Mouse (Mus musculus) liver, postnatal 0 days (tissue): Measurements from ENCODE around the gene BC024978. TPM values are rescaled to one million over a fixed set of nuclear protein-coding genes. Genes with fewer than 3 reads are reported as not detected.

Experiments
- ATAC-seq: fragments of 200-750 bp; cut with Nextera tagmentation; 2 replicates; pipeline ENCODE4 v1.8.0; 2017; ENCODE audit warnings: mild to moderate bottlenecking, moderate library complexity
- DNase-seq: peaks from one replicate; pipeline ENCODE4 v3.0.0-alpha.2; 2016
- H3K27ac ChIP-seq: fragments of 300-500 bp; sonication (generic); 2 replicates; pipeline ENCODE4 v1.5.1; 2014; ENCODE audit warnings: antibody characterized with exemption, moderate library complexity, mild to moderate bottlenecking, low read depth
- H3K27me3 ChIP-seq: fragments of 300-500 bp; sonication (generic); 2 replicates; pipeline ENCODE4 v1.6.1; 2014; ENCODE audit warnings: low read length, control low read depth, mixed read lengths; ENCODE audit not compliant: insufficient read depth
- H3K36me3 ChIP-seq: fragments of 300-500 bp; sonication (generic); replicated peaks from 2 replicates; pipeline ENCODE4 v1.6.1; 2014; ENCODE audit warnings: mild to moderate bottlenecking, control low read depth, low read length, moderate library complexity, mixed read lengths; ENCODE audit not compliant: insufficient read depth
- H3K4me1 ChIP-seq: fragments of 300-500 bp; sonication (generic); 2 replicates; pipeline ENCODE4 v1.6.1; 2014; ENCODE audit warnings: antibody characterized with exemption, mild to moderate bottlenecking, control low read depth; ENCODE audit not compliant: insufficient read depth
- H3K4me2 ChIP-seq: fragments of 300-500 bp; sonication (generic); 2 replicates; pipeline ENCODE4 v1.6.1; 2014; ENCODE audit warnings: low read depth, mild to moderate bottlenecking, low read length, moderate library complexity, mixed read lengths
- H3K4me3 ChIP-seq: fragments of 300-500 bp; sonication (generic); 2 replicates; pipeline ENCODE4 v1.5.1; 2014; ENCODE audit warnings: low read depth, low read length
- H3K9ac ChIP-seq: fragments of 300-500 bp; sonication (generic); replicated peaks from 2 replicates; pipeline ENCODE4 v1.6.1; 2014; ENCODE audit warnings: mild to moderate bottlenecking, moderate library complexity
- H3K9me3 ChIP-seq: fragments of 300-500 bp; sonication (generic); 2 replicates; pipeline ENCODE4 v1.6.1; 2016; ENCODE audit warnings: mild to moderate bottlenecking, control low read depth, low read length, mixed read lengths
- CTCF ChIP-seq: sonication (generic); IDR thresholded peaks from 2 replicates; pipeline ENCODE4 v1.5.1; 2016; ENCODE audit warnings: antibody characterized with exemption, low read depth
- EP300 ChIP-seq: IDR thresholded peaks from 2 replicates; pipeline ENCODE4 v1.6.1; 2016; ENCODE audit warnings: antibody characterized with exemption, low read depth, mild to moderate bottlenecking
- WGBS: fragments of 180-500 bp; shearing (Covaris S2); extraction: QIAGEN DNeasy Blood & Tissue Kit; methylation state at CpG from one replicate; pipeline ENCODE4 v1.1.7; 2014; ENCODE audit not compliant: insufficient replicate concordance; 5-methylcytosine and 5-hydroxymethylcytosine counted together
- polyA plus RNA-seq: library from polyadenylated mRNA; unstranded; fragments of >200 nt; fragmentation: Nextera tagmentation; extraction: Ambion mirVana; gene quantifications from 2 replicates; pipeline ENCODE4 v1.2.1, GENCODE M21; 2015

BC024978 gene
- polyA plus RNA-seq, 1 experiment from 2014 or later = 1.00 TPM

DNA sequence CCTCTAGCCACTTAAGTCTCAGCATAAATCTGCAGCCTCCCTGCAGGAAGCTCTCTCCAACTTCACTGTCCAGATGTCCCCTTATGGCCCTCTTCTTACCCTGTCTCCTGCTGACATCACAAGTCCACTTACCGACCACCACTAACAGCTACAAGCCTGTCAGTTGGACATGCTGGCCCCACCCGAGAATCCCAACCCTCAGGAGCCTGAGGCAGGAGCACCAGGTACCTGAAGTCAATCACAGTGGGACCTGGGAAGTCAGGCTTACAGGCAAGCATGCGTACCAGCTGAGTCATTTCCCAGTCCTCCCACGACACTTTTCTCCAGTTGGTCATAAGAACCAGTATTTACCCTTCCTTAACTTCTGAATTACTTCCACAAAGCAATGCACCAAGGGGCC is 1.9 kb upstream of the BC024978 start:
- Histone ChIP-seq H3K9me3 (no peaks in the 10 kb centered on the region), H3K27me3 (no peaks in the 10 kb centered on the region), H3K4me2 (no peak overlapping the region), H3K27ac (no peak overlapping the region), H3K4me1 (peaks cover 18% of the 10 kb centered on the region), H3K4me3 (no peak overlapping the region), H3K36me3 (peaks cover 53% of the 10 kb centered on the region), H3K9ac (no peak overlapping the region)
- DNase-seq (no peak), ATAC-seq (no peak)
- WGBS = 69% methylated on average over 4 of the region's 4 CpGs
- TF ChIP-seq EP300 (no peak), CTCF (no peak)

- Histone ChIP-seq H3K36me3 (peaks cover 23% of the 10 kb centered on the region), H3K27ac (0 out of 2 replicates have a peak overlapping the region, but pooled peaks have one; percentile 22), H3K9me3 (no peaks in the 10 kb centered on the region), H3K4me1 (peaks cover 18% of the 10 kb centered on the region), H3K27me3 (no peaks in the 10 kb centered on the region), H3K9ac (no peak overlapping the region), H3K4me2 (no peak overlapping the region), H3K4me3 (no peak overlapping the region)
- DNase-seq (no peak), ATAC-seq (no peak)
- WGBS = 78% methylated on average over 3 of the region's 3 CpGs
- TF ChIP-seq CTCF (no peak), EP300 (no peak)
Measured at GRCm38 (mm10) chr7:27197136-27197535, 1.6 kb downstream of the BC024978 start.

GRCm38 (mm10) chr7:27197634-27198033 is 2.1 kb downstream of the BC024978 start:
- TF ChIP-seq EP300 (no peak), CTCF (no peak)
- WGBS = 80% methylated on average over 8 of the region's 8 CpGs
- ATAC-seq (no peak), DNase-seq (no peak)
- Histone ChIP-seq H3K27me3 (no peaks in the 10 kb centered on the region), H3K4me1 (peaks cover 18% of the 10 kb centered on the region), H3K4me3 (no peak overlapping the region), H3K4me2 (no peak overlapping the region), H3K27ac (peak overlapping the region; percentile 22; the same call in 1 of the 2 replicates), H3K9ac (no peak overlapping the region), H3K36me3 (peaks cover 18% of the 10 kb centered on the region), H3K9me3 (no peaks in the 10 kb centered on the region)

GRCm38 (mm10) chr7:27198355-27198754 is 2.8 kb downstream of the BC024978 start:
- no peak overlapping the region for H3K9ac ChIP-seq
- no peak overlapping the region for H3K4me2 ChIP-seq
- no peak for TF ChIP-seq EP300
- no peak for TF ChIP-seq CTCF
- H3K4me3 ChIP-seq = no peak overlapping the region
- no peak for ATAC-seq
- peaks cover 18% of the 10 kb centered on the region for H3K4me1 ChIP-seq
- no peak for DNase-seq
- no peaks in the 10 kb centered on the region for H3K9me3 ChIP-seq
- H3K27ac ChIP-seq = 0 out of 2 replicates have a peak overlapping the region, but pooled peaks have one; percentile 22
- no peaks in the 10 kb centered on the region for H3K27me3 ChIP-seq
- peaks cover 18% of the 10 kb centered on the region for H3K36me3 ChIP-seq

DNA sequence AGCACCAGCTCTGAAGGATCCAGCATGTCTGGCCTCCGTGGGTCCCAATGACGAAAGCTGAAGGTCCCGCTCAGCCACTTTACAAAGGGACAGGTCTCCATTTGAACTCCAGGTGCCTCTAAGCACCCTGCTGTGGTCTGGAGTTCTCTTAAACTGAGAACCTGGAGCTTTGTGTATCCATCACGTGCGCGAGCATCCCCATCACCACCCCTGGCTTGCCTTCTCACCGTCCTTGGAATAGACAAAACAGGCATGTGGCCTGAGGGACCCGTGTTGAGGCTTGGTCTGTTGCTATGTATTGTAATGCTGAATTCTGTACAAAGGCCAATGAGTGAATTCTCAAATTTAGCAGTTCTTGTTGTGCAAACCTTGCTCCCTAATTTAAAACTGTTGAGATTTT is 3.2 kb downstream of the BC024978 start:
- Histone ChIP-seq H3K4me1 (peaks cover 18% of the 10 kb centered on the region), H3K4me3 (no peak overlapping the region), H3K4me2 (no peak overlapping the region), H3K27ac (no peak overlapping the region), H3K9ac (no peak overlapping the region), H3K36me3 (peaks cover 16% of the 10 kb centered on the region), H3K27me3 (no peaks in the 10 kb centered on the region), H3K9me3 (no peaks in the 10 kb centered on the region)
- TF ChIP-seq CTCF (no peak), EP300 (no peak)
- no peak for DNase-seq
- 77% methylated on average over 8 of the region's 8 CpGs for WGBS
- no peak for ATAC-seq

- TF ChIP-seq EP300 (no peak), CTCF (no peak)
- Histone ChIP-seq H3K4me2 (no peak overlapping the region), H3K27ac (no peak overlapping the region), H3K4me1 (no peaks in the 10 kb centered on the region), H3K9ac (no peak overlapping the region), H3K36me3 (peaks cover 20% of the 10 kb centered on the region), H3K9me3 (no peaks in the 10 kb centered on the region), H3K27me3 (no peaks in the 10 kb centered on the region), H3K4me3 (no peak overlapping the region)
- DNase-seq = no peak
- 87% methylated on average over 8 of the region's 8 CpGs for WGBS
- ATAC-seq = no peak
Measured at GRCm38 (mm10) chr7:27203730-27204449, 8.3 kb downstream of the BC024978 start.

- no peak overlapping the region for H3K9ac ChIP-seq
- H3K4me1 ChIP-seq = no peaks in the 10 kb centered on the region
- H3K4me3 ChIP-seq = no peak overlapping the region
- H3K27me3 ChIP-seq = no peaks in the 10 kb centered on the region
- ATAC-seq (no peak), DNase-seq (no peak)
- no peak overlapping the region for H3K27ac ChIP-seq
- no peak overlapping the region for H3K4me2 ChIP-seq
- H3K9me3 ChIP-seq = no peaks in the 10 kb centered on the region
- peaks cover 52% of the 10 kb centered on the region for H3K36me3 ChIP-seq
- TF ChIP-seq CTCF (no peak), EP300 (no peak)
- 67% methylated on average over 2 of the region's 2 CpGs for WGBS
Measured at GRCm38 (mm10) chr7:27212626-27213025, 17.0 kb downstream of the BC024978 start.
